Mouse (Mus musculus): ENCODE results near the gene Itfg2. TPM values are rescaled to one million over a fixed set of nuclear protein-coding genes. Genes with fewer than 3 reads are reported as not detected.

Gene Itfg2
- total and polyA plus RNA-seq, 3 experiments = 16.6 to 44.8 TPM; not detected in 1

DNA sequence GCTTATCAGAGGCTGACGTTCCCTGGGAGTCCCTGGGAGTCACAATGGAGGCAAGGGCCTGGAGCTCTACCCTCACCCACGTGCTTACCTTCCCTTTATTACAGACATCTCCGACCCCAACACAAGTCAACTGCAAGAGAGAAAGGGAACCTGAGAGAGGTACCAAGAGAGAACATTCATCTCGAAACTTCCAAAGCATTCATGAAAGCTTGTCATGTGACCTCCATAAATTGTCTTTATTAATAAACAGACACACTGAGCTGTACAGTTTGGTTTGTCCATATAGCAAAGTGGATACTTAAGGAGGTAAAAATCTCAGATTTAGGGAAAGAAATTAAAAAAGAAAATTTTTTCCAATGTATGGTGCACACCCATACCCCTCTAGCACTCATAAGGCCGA lies 8.6 kb downstream of the Itfg2 start:
- TF ChIP-seq UBTF (IDR thresholded peaks at IDR 0.05; ENCODE audit: borderline replicate concordance, insufficient read depth, low read depth, low read length) (no peak), KAT2A (conservative IDR thresholded peaks at IDR 0.05; ENCODE audit: low read depth, low read length) (no peak), ZC3H11A (IDR thresholded peaks at IDR 0.05; ENCODE audit: low read depth, low read length) (no peak), EP300 (IDR thresholded peaks at IDR 0.05; ENCODE audit: low read depth in 1 of 2, low read length in 2 of 2) (no peak), NRF1 (IDR thresholded peaks at IDR 0.05; ENCODE audit: insufficient read depth, low read depth, low read length, poor library complexity, severe bottlenecking) (no peak)
- H3K9ac ChIP-seq (ENCODE audit: control insufficient read depth, low read depth, low read length, poor library complexity, severe bottlenecking) = no peak overlapping the region
- no peaks in the 10 kb centered on the region for H3K9me3 ChIP-seq (replicated peaks; ENCODE audit: insufficient read depth, low read length)
- no peaks in the 10 kb centered on the region for H3K27me3 ChIP-seq (ENCODE audit: control insufficient read depth in 1 of 2, insufficient read depth in 2 of 2, low read length in 2 of 2)
- H3K4me3 ChIP-seq (ENCODE audit: control insufficient read depth in 1 of 2, insufficient read depth in 1 of 2, low read depth in 2 of 2, low read length in 2 of 2) = no peak overlapping the region
- DNase-seq (ENCODE audit: low read depth, low spot score) = no peak
- no peaks in the 10 kb centered on the region for H3K36me3 ChIP-seq (ENCODE audit: control insufficient read depth in 1 of 2, insufficient read depth in 2 of 2, low read length in 2 of 2)
- no peaks in the 10 kb centered on the region for H3K79me2 ChIP-seq (ENCODE audit: control insufficient read depth, insufficient read depth, low read length, poor library complexity)
- H3K27ac ChIP-seq (ENCODE audit: control insufficient read depth, low read depth, low read length) = no peak overlapping the region
- H3K4me1 ChIP-seq (ENCODE audit: control insufficient read depth in 1 of 2, insufficient read depth in 2 of 2, low read length in 2 of 2) = no peaks in the 10 kb centered on the region

DNA sequence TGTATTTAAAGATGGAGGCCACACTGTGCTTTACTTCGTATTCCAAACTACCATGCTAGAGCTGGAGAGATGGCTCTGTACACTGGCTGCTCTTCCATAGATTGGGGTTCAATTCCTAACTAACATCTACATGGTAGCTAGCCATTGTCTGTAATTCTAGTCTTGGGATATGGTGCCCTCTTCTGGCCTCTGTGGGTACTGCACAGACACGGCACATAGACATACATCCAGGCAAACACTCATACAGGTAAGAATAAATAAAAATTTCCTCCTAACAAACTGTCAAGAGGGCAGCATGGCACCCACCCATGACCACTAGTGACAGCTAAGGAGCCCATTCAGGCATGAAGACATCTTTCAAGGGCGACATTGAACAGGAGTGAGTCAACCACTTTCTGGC lies 13.6 kb downstream of the Itfg2 start:
- H3K9me3 ChIP-seq (replicated peaks; ENCODE audit: insufficient read depth, low read length) = no peaks in the 10 kb centered on the region
- no peak overlapping the region for H3K4me3 ChIP-seq (ENCODE audit: control insufficient read depth in 1 of 2, insufficient read depth in 1 of 2, low read depth in 2 of 2, low read length in 2 of 2)
- no peak overlapping the region for H3K27ac ChIP-seq (ENCODE audit: control insufficient read depth, low read depth, low read length)
- peak; percentile 74 for DNase-seq (ENCODE audit: low read depth, low spot score)
- TF ChIP-seq RAD21 (IDR thresholded peaks at IDR 0.05; ENCODE audit: low read depth, low read length) (peak; percentile 82), ZC3H11A (IDR thresholded peaks at IDR 0.05; ENCODE audit: low read depth, low read length) (peak; percentile 68), POLR2A (IDR thresholded peaks at IDR 0.05; ENCODE audit: control insufficient read depth in 1 of 2, insufficient read depth in 1 of 2, low read depth in 1 of 2, low read length in 2 of 2, poor library complexity in 1 of 2) (no peak), MYC (IDR thresholded peaks at IDR 0.05; ENCODE audit: low read depth, low read length) (no peak), ELF1 (IDR thresholded peaks at IDR 0.05; ENCODE audit: low read depth, low read length) (no peak), CTCF (IDR thresholded peaks at IDR 0.05 in 2 of 3, conservative IDR thresholded peaks at IDR 0.05 in 1 of 3; ENCODE audit: control insufficient read depth in 1 of 3, insufficient read depth in 1 of 3, low read depth in 2 of 3, low read length in 3 of 3, poor library complexity in 1 of 3, severe bottlenecking in 1 of 3) (peak; percentile 80 to 95 (median 86)), E2F4 (IDR thresholded peaks at IDR 0.05; ENCODE audit: borderline replicate concordance, low read depth, low read length) (no peak), SMC3 (IDR thresholded peaks at IDR 0.05; ENCODE audit: low read depth, low read length) (peak; percentile 69), GATA1 (IDR thresholded peaks at IDR 0.05; ENCODE audit: low read depth, low read length) (no peak), BHLHE40 (IDR thresholded peaks at IDR 0.05; ENCODE audit: borderline replicate concordance, low read depth, low read length) (no peak)
- H3K36me3 ChIP-seq (ENCODE audit: control insufficient read depth in 1 of 2, insufficient read depth in 2 of 2, low read length in 2 of 2) = no peaks in the 10 kb centered on the region
- no peaks in the 10 kb centered on the region for H3K4me1 ChIP-seq (ENCODE audit: control insufficient read depth in 1 of 2, insufficient read depth in 2 of 2, low read length in 2 of 2)
- no peak overlapping the region for H3K9ac ChIP-seq (ENCODE audit: control insufficient read depth, low read depth, low read length, poor library complexity, severe bottlenecking)
- H3K27me3 ChIP-seq (ENCODE audit: control insufficient read depth in 1 of 2, insufficient read depth in 2 of 2, low read length in 2 of 2) = no peaks in the 10 kb centered on the region
- no peaks in the 10 kb centered on the region for H3K79me2 ChIP-seq (ENCODE audit: control insufficient read depth, insufficient read depth, low read length, poor library complexity)

DNA sequence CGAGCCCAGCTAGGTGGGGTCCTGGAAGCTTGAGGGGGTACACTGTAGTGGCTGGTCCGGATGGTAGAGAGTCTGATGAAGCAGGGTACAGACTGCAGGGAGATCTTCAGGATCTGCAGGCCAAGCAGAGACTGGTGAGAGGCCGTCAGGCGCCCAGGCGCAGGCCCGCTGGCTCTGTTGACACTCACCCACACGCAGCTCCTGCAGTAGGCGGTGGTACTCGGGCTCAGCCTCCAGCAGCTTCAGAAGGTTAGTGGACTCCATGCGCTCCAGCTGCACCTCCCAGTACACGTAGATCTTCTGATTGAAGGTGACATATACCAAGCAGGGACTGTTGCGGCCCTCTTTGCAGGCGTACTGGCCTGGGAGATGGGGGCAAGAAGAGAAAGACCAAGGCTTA lies 14.4 kb downstream of the Itfg2 start:
- Histone ChIP-seq H3K79me2 (ENCODE audit: control insufficient read depth, insufficient read depth, low read length, poor library complexity) (no peaks in the 10 kb centered on the region), H3K4me1 (ENCODE audit: control insufficient read depth in 1 of 2, insufficient read depth in 2 of 2, low read length in 2 of 2) (no peaks in the 10 kb centered on the region), H3K27ac (ENCODE audit: control insufficient read depth, low read depth, low read length) (no peak overlapping the region), H3K4me3 (ENCODE audit: control insufficient read depth in 1 of 2, insufficient read depth in 1 of 2, low read depth in 2 of 2, low read length in 2 of 2) (no peak overlapping the region), H3K27me3 (ENCODE audit: control insufficient read depth in 1 of 2, insufficient read depth in 2 of 2, low read length in 2 of 2) (no peaks in the 10 kb centered on the region), H3K9me3 (replicated peaks; ENCODE audit: insufficient read depth, low read length) (no peaks in the 10 kb centered on the region), H3K36me3 (ENCODE audit: control insufficient read depth in 1 of 2, insufficient read depth in 2 of 2, low read length in 2 of 2) (no peaks in the 10 kb centered on the region), H3K9ac (ENCODE audit: control insufficient read depth, low read depth, low read length, poor library complexity, severe bottlenecking) (no peak overlapping the region)
- TF ChIP-seq EP300 (IDR thresholded peaks at IDR 0.05; ENCODE audit: low read depth in 1 of 2, low read length in 2 of 2) = no peak
- TF ChIP-seq POLR2A (IDR thresholded peaks at IDR 0.05; ENCODE audit: control insufficient read depth in 1 of 2, insufficient read depth in 1 of 2, low read depth in 1 of 2, low read length in 2 of 2, poor library complexity in 1 of 2) = no peak
- no peak for TF ChIP-seq MAX (IDR thresholded peaks at IDR 0.05; ENCODE audit: low read length)
- TF ChIP-seq MEF2A (IDR thresholded peaks at IDR 0.05; ENCODE audit: extremely low read depth, insufficient replicate concordance, low read depth, low read length, poor library complexity, severe bottlenecking) = no peak
- no peak for TF ChIP-seq CTCF (IDR thresholded peaks at IDR 0.05 in 2 of 3, conservative IDR thresholded peaks at IDR 0.05 in 1 of 3; ENCODE audit: control insufficient read depth in 1 of 3, insufficient read depth in 1 of 3, low read depth in 2 of 3, low read length in 3 of 3, poor library complexity in 1 of 3, severe bottlenecking in 1 of 3)
- no peak for TF ChIP-seq RCOR1 (IDR thresholded peaks at IDR 0.05; ENCODE audit: low read depth, low read length)
- TF ChIP-seq MYC (IDR thresholded peaks at IDR 0.05; ENCODE audit: low read depth, low read length) = no peak
- TF ChIP-seq BHLHE40 (IDR thresholded peaks at IDR 0.05; ENCODE audit: borderline replicate concordance, low read depth, low read length) = no peak
- TF ChIP-seq POLR2AphosphoS5 (IDR thresholded peaks at IDR 0.05; ENCODE audit: borderline replicate concordance, low read depth, low read length) = no peak
- no peak for TF ChIP-seq NRF1 (IDR thresholded peaks at IDR 0.05; ENCODE audit: insufficient read depth, low read depth, low read length, poor library complexity, severe bottlenecking)
- no peak for TF ChIP-seq MYB (IDR thresholded peaks at IDR 0.05; ENCODE audit: low read depth, low read length)
- TF ChIP-seq HCFC1 (IDR thresholded peaks at IDR 0.05; ENCODE audit: low read depth, low read length) = no peak
- no peak for TF ChIP-seq E2F4 (IDR thresholded peaks at IDR 0.05; ENCODE audit: borderline replicate concordance, low read depth, low read length)
- no peak for TF ChIP-seq GABPA (IDR thresholded peaks at IDR 0.05; ENCODE audit: low read depth, low read length)
- no peak for TF ChIP-seq GATA1 (IDR thresholded peaks at IDR 0.05; ENCODE audit: low read depth, low read length)
- no peak for DNase-seq (ENCODE audit: low read depth, low spot score)

All from MEL (cell line).